Mouse (Mus musculus) testis, postnatal 14 days (tissue): Measurements from ENCODE around the gene Ints12.
A peak's percentile ranks its signal among the peaks of the same experiment; 100 is the strongest.

Source experiments
- DNase-seq: peaks from one replicate; pipeline ENCODE4 v3.0.0; 2021; ENCODE audit warnings: low spot score

Ints12 gene

DNA sequence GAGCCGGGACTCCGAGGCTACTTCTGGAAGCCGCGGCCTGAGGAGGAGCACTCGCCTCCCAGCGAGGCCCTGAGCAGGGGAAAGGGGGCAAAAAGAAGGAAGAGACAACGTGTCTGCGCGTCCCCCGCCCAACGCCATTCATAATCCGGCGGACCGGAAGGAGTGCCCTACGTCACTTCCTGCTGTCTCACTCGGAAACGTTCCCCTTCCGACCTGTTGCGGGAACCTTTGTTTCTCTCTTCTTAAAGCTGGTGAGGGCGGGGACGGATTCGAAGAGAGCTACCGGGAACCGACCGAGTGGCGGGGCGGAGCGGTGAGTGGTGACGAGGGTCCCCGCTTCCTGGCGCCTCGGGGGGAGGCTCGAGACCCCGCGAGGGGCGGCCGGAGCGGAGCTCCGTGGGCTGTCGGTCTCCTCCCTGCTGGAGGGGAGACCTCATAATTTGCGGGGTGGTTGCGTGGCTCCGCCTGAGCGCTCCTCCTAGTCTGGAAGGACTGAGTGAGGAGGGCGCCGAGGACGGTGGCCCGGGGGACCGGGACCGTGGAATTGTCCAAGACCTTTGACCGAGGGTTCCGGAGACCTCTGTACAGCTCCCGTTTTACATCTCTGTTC, at the start of gene Ints12, which contains the start of gene Gstcd:
Gene Ints12 (plus strand): TSS at position 177 of the 610 bp plus-strand sequence.
Gene Gstcd (minus strand): TSS at position 370 of the 610 bp plus-strand sequence.
- peak; percentile 94 for DNase-seq

DNA sequence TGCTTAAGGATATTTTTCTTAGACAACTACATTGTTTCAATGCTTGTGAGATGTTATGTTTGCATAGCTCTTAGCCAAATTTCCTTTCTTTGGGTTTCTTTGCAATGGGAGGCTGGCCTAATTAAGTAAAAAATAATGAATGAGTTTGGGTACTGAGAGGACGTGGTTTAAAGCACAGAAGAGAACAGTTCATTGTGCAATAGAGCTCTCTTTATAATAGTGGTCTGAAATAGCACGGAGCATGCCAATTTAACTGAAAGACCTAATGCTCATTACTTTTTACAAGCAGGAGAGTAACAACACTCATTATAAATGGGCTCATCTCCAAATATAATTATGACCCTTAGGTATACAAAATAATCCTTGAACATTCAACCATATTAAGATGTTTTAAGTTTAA, 39.6 kb upstream of the Ints12 start:
- no peak for DNase-seq

DNA sequence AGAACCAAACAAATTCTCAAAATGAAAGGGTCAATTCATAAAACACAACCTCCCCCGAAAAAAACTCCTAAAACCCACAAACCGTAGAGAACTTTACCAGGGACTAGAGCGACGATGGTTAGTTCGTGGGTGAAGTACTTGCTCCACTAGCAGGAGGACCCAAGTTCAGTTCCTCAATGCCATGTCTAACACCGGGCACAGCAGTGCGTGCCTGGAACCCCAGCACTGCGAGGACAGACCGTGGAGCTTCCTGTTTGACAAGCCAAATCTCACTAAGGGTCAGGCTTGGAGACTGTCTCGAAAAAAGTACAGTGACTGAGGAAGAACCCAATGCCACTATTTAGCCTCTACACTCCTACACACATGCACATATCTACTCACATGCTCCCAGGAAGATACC, 16.1 kb upstream of the Ints12 start:
- DNase-seq: no peak

DNA sequence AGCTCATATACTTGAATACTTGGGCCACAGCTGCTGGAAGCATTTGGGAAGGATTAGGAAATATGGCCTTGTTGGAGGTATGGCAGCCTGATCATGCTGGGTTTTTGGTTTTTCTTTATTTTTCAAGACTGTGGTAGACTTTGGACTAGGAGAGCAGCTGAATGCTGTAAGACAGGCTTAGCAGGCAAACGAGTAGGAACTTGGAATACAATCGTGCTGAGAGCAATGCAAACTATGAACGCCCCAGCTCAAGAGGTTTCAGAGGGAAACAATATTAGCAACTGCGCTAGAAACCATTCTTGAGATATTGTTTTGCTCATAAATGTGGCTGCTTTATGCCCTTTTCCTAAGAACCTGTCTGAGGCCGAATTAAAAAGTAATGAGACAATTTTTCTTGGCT, 8.9 kb upstream of the Ints12 start:
- no peak for DNase-seq

DNA sequence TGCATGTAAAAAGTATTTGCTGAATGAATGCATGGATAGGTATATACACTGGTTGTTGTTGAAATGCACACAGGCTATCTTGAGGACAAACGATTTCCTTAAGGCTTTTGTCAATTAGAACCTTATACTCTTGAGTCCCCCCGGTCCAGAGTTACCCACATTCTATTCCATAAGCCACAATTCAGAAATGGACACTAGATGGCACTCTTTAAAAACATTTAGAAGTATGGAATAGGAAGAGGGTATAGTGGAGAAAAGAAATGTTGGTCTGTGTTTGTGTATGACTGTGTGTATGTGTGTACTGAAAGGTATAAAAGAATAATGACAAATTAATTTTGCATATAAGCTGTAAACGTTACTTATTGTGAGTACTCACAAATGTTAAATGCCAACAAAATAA, 5.8 kb upstream of the Ints12 start:
- no peak for DNase-seq

DNA sequence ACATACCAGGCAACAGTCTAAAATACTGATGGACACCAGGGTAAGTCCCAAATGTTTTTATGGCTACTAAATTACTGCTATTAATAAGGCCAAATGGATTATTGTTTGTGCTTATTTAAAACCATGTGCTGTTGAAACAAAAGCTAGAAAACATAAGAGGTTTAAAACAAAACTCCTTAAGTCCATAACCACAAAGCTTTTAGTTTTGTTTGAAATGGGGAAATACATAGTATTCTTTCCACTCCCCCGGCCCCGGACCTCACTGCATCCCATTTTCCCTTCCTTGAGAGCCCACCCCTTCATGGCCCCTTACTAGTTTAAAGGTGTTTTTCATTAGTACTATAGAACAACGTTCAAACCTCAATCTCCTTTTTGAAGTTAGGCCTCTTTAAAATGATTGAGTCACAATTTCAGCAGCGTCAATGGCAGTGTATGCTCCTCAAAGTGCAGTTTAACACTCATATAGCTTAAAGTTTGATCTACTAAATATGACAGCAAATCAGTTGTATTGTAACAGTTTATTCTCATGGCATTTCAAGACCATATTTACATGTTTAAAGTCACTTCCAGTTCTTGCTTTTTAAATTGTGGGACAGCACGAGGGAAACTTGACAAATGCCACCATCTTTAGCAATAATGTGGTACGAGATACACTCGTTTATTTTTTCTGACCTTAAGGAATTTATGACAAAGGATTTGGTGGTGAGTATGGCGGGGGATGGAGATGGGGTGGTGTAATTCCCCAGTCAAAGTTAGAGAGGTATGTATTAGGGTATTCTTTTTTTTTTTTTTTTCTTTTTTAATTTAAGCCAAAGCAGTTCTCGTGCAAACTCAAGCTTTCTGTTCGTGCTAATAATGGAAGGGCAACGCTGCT, 1.2 kb upstream of the Ints12 start:
- DNase-seq: no peak

DNA sequence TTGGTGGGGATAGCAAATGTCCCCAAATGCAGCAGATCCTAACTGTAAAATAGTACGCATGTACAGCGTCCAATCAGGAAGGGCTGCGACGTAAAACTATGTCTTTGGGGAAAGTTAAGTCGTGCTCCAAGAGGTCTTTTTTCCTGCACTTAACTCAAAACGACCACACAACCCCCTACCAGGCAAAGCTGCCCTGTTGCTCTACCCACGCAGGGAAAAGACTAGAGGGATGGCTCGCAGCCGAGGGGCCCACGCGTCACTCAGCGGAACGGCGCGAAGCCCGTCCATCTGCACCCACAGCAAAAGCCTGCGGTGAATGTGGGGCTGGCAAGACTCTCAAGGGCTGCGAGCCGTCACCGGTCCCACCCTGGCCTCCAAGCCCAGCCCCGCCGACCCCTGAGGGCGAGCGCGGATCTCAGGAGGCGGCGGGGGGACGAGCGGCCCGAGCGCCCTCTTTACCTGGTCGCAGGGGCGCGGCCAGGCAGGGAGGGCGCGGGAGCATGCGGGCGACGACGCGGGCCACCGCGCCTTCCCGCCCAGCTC, 448 bp upstream of the Ints12 start:
- DNase-seq: no peak

DNA sequence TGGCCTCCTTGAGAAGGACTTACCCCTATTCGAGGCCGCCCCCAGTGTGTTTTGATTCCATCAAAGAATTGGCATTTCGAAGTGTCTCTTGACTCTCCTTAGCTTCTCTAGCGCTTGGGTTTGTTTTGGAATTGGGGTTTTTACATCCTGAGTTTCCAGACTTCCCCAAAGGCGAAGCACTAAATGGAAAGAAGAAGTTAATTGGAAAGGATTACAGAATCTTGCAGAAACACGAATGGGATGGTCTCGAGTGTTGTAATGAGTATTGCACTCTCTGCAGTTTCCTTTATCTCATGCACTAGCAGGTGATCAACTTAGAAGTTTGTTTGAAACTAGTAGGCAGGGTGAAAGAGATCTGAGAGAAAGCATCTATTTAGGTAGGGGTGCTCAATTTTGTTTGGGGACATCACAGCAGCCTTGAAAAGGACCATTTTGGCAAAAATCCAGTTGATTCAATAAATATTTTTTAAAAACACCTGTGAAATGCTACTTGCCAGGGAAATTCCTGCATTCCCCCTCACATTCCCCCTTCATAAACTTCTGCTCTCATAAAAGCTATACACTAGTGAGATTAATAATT, 724 bp downstream of the Ints12 start:
- no peak for DNase-seq

DNA sequence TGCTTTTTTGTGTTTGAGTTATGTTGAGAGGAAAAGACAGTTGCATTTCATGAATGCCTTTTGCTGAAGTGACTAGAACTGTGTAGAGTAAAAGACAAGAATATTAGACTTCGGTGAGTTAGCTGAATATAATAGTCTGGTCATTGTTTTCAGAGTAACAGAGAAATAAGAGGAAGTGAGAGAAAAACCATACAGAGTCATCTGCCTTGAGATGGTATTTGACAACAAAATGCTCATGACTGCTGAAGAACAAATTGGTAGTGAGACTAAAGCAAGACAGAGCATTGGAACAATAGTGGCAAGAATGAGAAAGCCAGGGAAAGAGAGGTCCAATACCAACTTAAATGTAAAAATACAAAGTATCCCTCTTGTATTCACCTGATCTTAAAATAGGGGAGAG, 1.3 kb downstream of the Ints12 start:
- no peak for DNase-seq

DNA sequence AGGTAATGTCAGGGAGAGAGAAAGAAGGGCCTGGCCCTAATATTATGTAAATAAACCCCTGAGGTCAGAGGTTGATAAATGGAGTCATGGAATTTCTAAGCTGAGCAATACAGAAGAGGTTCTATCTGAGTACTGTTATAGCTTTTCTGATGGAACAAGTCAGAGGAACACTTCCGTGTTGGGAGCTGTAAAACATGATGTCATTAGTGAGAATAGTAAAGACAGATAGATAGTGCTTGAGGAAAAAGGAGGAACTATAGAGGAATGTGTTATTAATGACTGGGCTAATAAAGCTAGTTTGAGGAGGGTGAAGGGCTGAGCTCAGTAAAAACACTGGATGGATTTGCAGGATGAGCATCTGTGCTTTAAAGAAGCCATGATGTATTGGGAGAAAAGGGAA, 2.7 kb downstream of the Ints12 start:
- DNase-seq: no peak

DNA sequence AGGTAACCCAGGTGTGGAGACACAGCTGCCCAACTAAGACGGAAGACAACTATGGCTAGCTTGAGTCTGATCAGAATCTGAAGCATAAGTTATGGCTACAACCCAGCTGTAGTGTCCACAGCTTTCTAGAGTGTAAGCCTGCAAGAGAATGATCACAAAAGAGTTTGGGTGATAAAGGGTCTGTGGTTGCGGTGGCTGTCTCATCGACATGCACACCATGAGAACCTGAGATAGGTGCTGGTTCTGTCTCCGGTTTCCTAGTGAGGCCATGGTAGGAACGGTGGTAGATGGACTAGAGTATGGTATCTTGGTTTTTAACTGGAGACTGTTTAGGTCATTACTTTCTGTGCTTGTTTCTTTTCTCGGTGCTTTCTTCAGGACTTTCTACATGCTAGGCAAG, 6.3 kb downstream of the Ints12 start:
- DNase-seq: no peak

DNA sequence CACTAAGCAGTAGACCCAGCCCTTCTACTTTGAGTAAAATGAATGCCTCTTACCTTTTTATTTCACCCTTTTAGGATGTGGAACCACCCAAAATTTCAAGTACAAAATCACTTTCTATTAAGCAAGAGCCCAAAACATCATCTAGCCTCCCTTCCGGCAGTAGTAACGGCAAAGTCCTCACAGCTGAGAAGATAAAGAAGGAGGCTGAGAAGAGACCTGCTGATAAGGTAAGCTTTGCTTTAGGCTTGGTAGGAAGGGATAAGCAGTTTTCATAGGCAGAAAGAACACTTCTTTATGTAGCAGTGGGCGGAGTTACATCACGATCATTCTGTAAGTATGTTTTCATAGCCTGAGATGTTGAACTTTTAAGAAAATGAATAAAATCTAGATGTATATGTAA, 6.7 kb downstream of the Ints12 start:
- DNase-seq: no peak

DNA sequence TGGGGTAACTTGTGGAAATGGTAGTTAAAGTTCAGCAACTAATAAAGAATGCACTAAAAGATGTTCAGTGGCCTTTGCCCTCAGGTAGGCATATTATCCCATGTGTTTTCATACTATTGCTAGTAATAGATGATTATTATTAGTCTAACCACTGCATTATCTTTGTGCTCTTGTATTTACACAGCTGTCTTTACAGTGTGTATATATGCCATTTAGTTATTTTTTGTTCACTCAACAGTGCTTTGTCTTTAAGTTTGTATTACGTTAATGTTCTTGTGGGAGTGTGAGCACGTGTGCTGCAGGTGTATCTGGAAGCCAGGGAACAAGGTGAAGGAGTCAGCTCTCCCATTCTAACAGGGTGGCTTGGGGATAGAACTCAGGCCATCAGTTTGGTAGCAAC, 7.3 kb downstream of the Ints12 start:
- DNase-seq: no peak

DNA sequence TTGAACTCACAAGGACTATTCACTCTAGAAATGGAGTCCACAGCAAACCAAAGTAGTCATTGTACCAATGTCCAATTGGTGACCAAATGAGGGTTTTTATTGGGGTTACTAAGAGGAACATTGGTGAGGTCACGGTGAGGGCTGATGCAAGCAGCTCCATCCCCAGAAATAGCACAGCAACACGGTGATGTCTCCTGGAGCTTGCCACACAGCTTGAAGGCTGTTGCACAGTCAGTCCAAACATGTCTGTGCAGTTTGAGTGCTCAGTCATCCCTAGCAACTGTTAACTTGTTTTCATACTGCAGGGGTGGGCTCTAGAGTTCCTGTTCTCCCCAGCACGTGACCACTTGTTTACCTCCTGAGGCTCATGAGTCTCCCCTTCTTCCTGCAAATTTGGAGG, 12.1 kb downstream of the Ints12 start:
- no peak for DNase-seq

DNA sequence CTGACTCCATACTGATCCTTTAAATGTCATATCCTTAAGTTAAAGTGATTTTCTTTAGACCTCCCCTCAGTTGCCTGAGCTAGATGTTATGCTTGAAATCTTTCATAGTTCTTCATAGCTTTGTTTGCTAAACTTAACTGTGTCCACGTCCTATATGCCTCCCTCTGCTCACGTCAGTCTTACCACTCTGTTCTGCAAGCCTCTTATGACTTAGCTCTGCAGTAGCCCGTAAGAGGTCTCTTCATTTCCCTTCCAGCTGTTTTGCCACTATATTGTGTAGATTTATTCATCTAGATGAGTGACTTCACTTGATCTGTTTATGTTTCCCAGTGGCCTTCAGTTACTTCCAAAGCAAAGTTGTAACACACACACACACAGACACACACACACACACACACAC, 12.8 kb downstream of the Ints12 start:
- no peak for DNase-seq

DNA sequence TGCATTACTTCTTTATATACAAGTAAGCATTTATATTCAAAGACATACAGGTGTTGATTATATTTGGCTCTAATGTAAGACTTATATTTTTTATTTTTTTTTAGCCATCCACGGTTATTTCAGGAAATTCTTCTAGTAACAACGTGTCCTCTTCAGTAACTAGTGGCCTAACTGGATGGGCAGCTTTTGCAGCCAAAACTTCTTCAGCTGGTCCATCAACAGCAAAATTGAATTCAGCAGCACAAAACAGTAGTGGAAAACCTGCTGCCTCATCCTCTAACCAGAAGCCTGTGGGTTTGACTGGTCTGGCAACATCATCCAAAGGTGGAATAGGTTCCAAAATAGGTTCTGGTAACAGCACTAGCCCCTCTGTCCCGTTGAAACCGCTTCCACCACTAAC, 17.1 kb downstream of the Ints12 start:
- DNase-seq: no peak

DNA sequence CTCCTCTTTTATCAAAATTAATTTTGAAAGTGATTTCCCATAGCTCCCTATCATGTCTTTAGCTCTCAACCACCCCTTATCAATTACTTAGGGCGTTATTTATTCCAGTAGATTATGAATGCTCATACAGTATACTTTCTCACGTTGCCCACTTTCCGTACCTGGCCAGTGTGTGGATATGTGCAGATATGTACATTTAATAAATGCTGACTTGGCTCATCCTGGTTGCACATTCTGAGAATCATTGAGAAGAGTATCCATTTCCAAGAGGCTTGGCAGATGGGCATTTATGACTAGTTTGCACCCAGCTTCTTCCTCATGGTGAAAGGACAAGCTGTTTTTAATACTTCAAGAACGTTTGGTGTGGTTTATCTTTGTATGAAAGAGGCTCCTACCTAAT, 18.2 kb downstream of the Ints12 start:
- no peak for DNase-seq

DNA sequence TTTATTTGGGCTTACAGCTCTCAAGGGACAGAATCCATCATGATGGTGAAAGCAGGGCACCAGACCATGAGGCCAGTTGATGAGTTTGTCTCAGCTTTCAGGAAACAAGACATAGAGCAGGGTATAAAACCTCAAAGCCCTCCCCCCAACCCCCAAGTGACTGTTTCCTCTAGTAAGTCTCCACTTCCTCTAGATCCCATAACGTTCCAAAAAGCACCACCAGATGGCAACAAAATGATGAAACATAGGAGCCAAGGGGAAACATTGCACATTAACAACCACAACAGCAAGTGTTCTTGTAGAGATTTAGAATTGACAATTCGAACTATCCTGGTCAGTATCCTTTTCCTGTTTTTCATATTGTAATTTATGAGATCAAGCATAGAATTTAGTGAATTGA, 20.1 kb downstream of the Ints12 start:
- DNase-seq: no peak

DNA sequence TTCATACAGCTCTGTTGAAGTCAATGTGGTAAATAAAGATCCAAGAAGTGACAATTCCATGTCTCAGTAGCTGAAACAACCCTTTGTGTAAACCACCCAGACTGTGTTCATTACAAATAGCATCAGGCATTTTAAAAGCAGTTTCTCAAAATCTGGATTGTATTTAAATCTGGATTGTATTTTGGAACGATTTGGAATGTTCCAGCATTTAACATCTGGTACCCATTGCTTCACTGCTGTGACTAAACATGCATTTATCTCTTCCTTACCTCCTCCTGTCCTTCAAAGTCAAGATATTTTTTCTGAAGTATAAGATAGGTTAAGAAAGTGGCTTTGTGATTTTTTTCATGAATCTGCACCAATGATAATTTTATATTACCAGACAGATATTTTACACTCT, 21.6 kb downstream of the Ints12 start:
- DNase-seq: no peak

DNA sequence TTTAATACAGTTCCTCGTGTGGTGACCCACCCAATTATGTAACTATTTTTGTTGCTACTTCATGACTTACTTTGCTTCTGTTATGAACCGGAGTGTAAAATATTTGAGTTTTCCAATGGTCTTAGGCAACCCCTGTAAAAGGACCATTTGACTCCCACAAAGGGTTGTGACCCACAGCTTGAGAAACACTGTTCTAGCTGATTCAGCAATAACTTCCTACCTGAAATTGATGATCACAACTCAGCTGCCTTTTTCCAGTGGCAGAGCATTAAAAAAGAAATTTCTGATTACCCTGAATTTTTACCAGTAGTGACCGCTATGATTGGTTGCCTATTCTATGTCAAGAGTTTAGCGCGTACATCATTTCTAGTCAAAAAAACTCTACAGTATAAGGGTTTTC, 39.7 kb downstream of the Ints12 start:
- no peak for DNase-seq

DNA sequence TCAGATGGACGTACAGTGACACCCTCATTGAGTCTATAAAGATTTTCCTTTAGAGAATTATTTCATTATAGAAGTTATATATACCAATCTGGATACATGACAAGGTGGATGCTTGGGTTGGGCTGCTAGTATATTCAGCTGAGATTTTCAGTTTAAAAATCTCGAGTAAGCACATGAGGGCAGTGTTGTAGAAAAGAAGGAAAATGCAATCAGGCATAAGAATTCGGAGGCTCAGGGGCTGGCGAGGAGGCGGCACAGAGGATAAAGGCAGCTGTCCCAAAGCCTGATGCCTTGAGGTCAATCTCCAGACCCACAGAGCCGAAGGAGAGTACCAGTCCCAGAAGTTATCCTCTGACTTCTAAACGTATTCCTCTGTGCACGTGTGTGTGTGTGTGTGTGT, 41.0 kb downstream of the Ints12 start:
- no peak for DNase-seq

DNA sequence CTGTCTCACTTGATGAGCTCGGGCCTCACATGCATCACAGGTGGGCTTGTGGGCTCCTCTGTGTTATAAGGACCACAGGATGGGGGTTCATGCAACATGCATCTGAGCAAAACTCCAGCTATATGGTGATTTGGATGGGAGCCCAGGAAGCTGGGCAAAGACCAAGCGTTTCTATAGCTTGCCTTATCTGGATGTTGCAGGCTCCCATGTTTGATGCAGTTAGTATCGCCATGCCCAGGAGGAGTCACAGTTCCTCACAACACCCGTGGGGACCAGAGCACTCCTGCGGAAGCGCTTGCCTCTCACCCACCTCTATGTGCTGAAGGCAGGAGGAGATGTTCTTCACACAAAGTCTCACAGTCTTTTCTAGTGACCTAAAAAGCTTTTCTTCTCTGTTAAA, 50.2 kb downstream of the Ints12 start:
- no peak for DNase-seq

DNA sequence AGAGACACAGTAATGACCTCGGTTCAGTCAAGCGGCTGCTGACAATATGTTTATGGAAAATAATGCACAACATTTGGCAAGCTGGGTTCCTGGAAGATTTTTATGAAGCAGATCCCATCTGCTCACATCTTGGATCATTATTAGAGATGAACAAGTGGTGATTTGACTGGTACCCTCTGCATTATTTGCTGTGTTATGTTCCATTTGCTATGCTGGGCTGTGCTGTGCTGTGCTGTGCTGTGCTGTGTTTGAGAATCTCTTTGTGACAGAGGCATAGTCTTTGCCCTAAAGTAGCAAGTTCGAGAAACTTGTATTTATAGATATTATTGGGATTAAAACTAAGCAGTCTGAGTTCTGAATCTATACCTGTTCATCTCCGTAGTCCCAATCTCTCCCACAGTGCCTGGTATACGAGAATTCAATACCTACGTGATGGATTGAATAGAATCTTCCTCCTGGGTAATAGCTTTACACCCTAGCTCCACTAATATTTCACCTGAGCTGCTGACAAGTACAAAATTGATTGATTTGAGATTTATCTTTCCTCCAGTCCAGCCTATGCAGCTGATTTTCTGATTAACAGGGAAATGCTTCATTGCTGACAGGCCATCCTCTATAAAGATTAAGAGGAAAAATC, 53.0 kb downstream of the Ints12 start:
- DNase-seq: no peak
